Mouse (Mus musculus): ENCODE measurements around the gene Mc3r. TPM values are rescaled to one million over a fixed set of nuclear protein-coding genes. Genes with fewer than 3 reads are reported as not detected.

The Mc3r gene
- not detected in 2 replicates for polyA plus RNA-seq (2016; fragmentation: Nextera tagmentation; extraction: Ambion mirVana)

GRCm38 (mm10) chr2:172248106-172248764, at the start of gene Mc3r:
TSS of gene Mc3r (plus strand) at chr2:172248492.
- no peaks in the 10 kb centered on the region for H3K9me3 ChIP-seq (replicated peaks)
- peak; percentile 66; the same call in 1 of the 2 replicates for ATAC-seq (ENCODE audit: low FRiP score)
- no peak within 1 kb of the TSS for H3K9ac ChIP-seq
- H3K36me3 ChIP-seq, result no peaks in the 10 kb centered on the region
- H3K27me3 ChIP-seq, result peaks cover 20% of the 10 kb centered on the region
- H3K4me3 ChIP-seq, result no peak within 1 kb of the TSS
- H3K27ac ChIP-seq, result no peak within 1 kb of the TSS
- H3K4me2 ChIP-seq (replicated peaks), result peak within 1 kb of the TSS; percentile 36
- 0 out of 2 replicates have a peak, but pooled peaks cover 5% of the 10 kb centered on the region for H3K4me1 ChIP-seq
- 13% methylated on average over 22 of the region's 22 CpGs for WGBS

DNA sequence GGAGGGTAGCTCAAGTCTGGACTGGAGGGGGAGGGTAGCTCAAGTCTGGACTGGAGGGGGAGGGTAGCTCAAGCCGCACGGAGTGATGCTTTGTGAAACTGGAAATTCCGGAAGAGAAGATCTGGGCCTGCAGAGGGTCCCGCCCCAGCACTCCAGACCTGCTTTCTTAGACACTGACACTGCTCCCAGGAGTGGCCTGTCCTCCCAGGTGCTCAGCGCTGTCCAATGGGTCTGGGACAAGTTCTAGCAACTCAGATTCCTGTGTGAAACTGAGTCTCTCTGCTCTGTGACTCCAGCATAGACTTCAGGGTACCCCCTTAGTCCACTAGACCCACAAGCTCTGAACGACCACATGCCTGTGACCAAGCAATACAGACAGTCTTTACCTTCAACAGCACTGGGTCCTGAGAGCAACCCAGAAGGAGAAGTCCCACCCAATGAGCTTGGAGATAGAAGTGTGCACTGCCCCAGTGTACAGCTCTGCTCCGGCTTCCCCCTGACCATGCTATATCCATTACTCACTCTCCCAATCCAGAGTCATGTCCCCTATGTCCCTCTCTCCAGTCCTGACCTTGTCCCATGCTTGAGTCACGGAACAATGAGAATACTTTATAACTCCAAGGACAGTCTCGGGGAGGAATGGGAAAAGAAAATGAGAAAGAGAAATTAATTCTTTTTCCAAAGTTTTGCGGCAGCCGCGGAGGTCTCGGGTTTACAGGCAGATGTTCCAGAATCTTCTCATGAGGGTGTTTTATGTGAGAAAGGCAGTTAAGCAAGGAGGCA, 46.1 kb upstream of the Mc3r start:
- no peak for ATAC-seq (ENCODE audit: low FRiP score)
- 87% methylated on average over 13 of the region's 13 CpGs for WGBS

DNA sequence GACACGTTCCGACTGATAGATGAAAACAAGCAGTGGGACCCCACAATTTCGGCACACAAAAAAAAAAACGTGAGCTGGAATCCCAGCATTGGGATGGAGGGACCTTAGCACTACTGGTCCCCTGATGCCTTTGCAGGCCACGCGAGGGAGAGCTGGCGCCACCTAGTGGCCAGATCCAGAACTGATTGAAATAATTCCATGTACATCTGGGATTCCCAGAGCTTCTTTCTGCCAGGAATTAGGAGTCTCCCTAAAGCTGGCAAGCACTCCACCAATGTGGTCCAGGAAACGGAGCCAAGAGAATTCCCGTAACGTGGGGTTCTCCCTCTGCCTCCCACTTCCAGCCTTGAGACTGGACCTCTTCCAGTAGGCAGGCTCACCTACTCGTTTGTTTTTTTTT, 41.3 kb upstream of the Mc3r start:
- H3K9ac ChIP-seq, result no peak overlapping the region
- no peak overlapping the region for H3K4me2 ChIP-seq (replicated peaks)
- no peaks in the 10 kb centered on the region for H3K36me3 ChIP-seq
- no peak overlapping the region for H3K27ac ChIP-seq
- H3K4me3 ChIP-seq, result no peak overlapping the region
- no peaks in the 10 kb centered on the region for H3K9me3 ChIP-seq (replicated peaks)
- ATAC-seq (ENCODE audit: low FRiP score), result no peak
- H3K27me3 ChIP-seq, result peaks cover 2% of the 10 kb centered on the region; the same call in 1 of the 2 replicates
- 19% methylated on average over 11 of the region's 11 CpGs for WGBS
- H3K4me1 ChIP-seq, result no peaks in the 10 kb centered on the region

More for the DNA sequence above, 46.1 kb upstream of the Mc3r start:
- H3K9me3 ChIP-seq (replicated peaks), result no peaks in the 10 kb centered on the region
- H3K36me3 ChIP-seq, result no peaks in the 10 kb centered on the region
- H3K4me1 ChIP-seq, result no peaks in the 10 kb centered on the region
- no peak overlapping the region for H3K27ac ChIP-seq
- H3K4me2 ChIP-seq (replicated peaks), result no peak overlapping the region
- H3K27me3 ChIP-seq, result peaks cover 2% of the 10 kb centered on the region; the same call in 1 of the 2 replicates
- H3K9ac ChIP-seq, result no peak overlapping the region
- H3K4me3 ChIP-seq, result no peak overlapping the region

- no peaks in the 10 kb centered on the region for H3K9me3 ChIP-seq (replicated peaks)
- H3K4me2 ChIP-seq (replicated peaks), result no peak overlapping the region
- ATAC-seq (ENCODE audit: low FRiP score), result no peak
- no peak overlapping the region for H3K27ac ChIP-seq
- no peaks in the 10 kb centered on the region for H3K27me3 ChIP-seq
- H3K36me3 ChIP-seq, result no peaks in the 10 kb centered on the region
- H3K4me3 ChIP-seq, result no peak overlapping the region
- H3K4me1 ChIP-seq, result no peaks in the 10 kb centered on the region
- 76% methylated on average over 8 of the region's 8 CpGs for WGBS
- H3K9ac ChIP-seq, result no peak overlapping the region
These were observed 34.8 kb upstream of the Mc3r start for GRCm38 (mm10) chr2:172213480-172213879.

GRCm38 (mm10) chr2:172214336-172214735, 34.0 kb upstream of the Mc3r start:
- no peak overlapping the region for H3K4me3 ChIP-seq
- ATAC-seq (ENCODE audit: low FRiP score), result no peak
- H3K36me3 ChIP-seq, result no peaks in the 10 kb centered on the region
- H3K9me3 ChIP-seq (replicated peaks), result no peaks in the 10 kb centered on the region
- no peaks in the 10 kb centered on the region for H3K4me1 ChIP-seq
- H3K9ac ChIP-seq, result no peak overlapping the region
- no peaks in the 10 kb centered on the region for H3K27me3 ChIP-seq
- no peak overlapping the region for H3K4me2 ChIP-seq (replicated peaks)
- 90% methylated on average over 5 of the region's 5 CpGs for WGBS
- H3K27ac ChIP-seq, result no peak overlapping the region

DNA sequence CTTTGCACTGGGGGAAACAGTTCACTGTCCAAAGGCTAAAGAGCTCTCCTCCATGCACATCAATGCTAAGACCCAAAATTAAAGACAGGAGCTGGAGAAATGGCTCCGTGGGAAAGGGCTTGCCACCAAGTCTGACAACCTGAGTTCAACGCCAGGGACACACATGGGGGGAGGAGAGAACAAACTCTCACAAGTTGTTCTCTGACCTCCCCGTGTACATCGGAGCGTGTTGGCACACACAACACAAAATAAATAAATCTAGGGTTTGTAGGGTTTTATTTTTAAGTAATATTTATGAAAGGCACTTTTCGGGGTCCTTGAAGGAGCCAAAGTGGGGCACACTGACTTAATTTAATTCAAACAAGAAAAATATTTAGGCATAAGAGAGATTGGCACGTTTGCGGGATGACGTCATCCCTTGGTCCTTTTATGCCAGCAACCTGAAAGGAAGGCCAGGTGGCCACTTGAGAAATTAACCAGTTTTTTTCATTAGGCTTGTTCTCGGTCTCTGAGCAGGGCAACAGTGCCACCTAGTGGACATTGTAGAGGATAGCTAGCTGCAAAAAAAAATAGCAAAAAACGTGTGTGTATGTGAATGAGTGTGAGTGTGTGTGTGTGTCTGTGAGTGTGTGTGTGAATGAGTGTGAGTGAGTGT, 32.7 kb upstream of the Mc3r start:
- Histone ChIP-seq H3K27ac (no peak overlapping the region), H3K4me3 (no peak overlapping the region), H3K4me2 (replicated peaks) (no peak overlapping the region), H3K9me3 (replicated peaks) (no peaks in the 10 kb centered on the region), H3K36me3 (no peaks in the 10 kb centered on the region), H3K9ac (no peak overlapping the region), H3K27me3 (no peaks in the 10 kb centered on the region), H3K4me1 (no peaks in the 10 kb centered on the region)
- no peak for ATAC-seq (ENCODE audit: low FRiP score)
- WGBS, result 41% methylated on average over 11 of the region's 11 CpGs

DNA sequence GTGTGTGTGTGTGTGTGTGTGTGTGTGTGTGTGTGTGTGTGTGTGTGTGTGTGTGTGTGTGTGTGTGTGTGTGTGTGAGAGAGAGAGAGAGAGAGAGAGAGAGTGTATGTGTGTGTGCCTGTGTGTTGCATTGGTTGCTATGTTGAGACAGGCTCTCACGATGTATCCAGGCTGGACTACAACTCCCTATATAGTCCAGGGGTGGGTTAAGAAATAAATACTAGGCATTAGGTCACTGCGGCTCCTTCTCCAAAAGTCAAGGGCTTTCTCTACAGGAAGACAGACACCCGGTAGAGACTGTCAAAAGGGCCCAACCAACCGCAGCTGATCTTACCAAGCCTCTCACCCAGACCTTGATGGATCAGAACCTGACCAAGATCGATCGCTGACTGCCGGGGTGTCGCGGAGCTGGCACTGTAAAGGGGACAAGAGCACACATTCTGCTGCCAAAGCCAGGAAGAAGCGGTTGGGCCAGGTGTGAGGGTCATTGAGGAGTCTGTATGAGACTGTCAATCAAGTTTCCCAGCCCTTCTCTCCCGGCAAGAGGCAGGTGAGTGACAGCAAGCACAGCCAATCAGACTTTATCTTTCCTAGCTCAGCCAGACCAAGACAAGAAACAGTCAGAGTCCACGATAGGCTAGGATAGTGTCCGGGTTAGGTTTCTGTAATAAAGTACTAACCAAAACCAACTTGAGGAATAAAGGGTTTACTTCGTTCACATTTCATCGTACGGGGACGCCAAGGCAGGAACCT, 32.0 kb upstream of the Mc3r start:
- no peak overlapping the region for H3K9ac ChIP-seq
- ATAC-seq (ENCODE audit: low FRiP score), result 0 out of 2 replicates have a peak, but pooled peaks have one; percentile 54
- no peak overlapping the region for H3K27ac ChIP-seq
- no peaks in the 10 kb centered on the region for H3K9me3 ChIP-seq (replicated peaks)
- no peaks in the 10 kb centered on the region for H3K27me3 ChIP-seq
- H3K4me3 ChIP-seq, result no peak overlapping the region
- H3K36me3 ChIP-seq, result no peaks in the 10 kb centered on the region
- H3K4me1 ChIP-seq, result no peaks in the 10 kb centered on the region
- WGBS, result 72% methylated on average over 17 of the region's 17 CpGs
- H3K4me2 ChIP-seq (replicated peaks), result no peak overlapping the region

DNA sequence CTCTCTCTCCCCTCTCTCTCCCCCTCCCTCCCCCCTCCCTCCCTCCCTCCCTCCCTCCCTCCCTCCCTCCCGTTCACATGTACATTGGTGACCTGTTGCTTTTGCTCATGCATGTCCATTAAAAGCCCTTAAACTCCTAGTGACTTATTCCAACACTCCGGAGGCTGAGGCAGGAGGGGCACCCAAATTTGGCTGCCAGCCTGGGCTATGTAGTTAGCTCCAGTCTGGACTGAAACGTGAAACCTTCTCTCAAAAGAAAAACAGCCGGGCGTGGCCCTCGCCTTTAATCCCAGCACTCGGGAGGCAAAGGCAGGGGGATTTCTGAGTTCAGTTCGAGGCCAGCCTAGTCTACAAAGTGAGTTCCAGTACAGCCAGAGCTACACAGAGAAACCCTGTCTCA, 30.4 kb upstream of the Mc3r start:
- no peak overlapping the region for H3K4me3 ChIP-seq
- no peak overlapping the region for H3K27ac ChIP-seq
- H3K4me1 ChIP-seq, result no peaks in the 10 kb centered on the region
- no peak overlapping the region for H3K4me2 ChIP-seq (replicated peaks)
- no peak overlapping the region for H3K9ac ChIP-seq
- no peaks in the 10 kb centered on the region; the same call in 1 of the 2 replicates for H3K27me3 ChIP-seq
- H3K9me3 ChIP-seq (replicated peaks), result no peaks in the 10 kb centered on the region
- H3K36me3 ChIP-seq, result no peaks in the 10 kb centered on the region
- WGBS, result 71% methylated on average over 7 of the region's 8 CpGs
- no peak for ATAC-seq (ENCODE audit: low FRiP score)

- no peaks in the 10 kb centered on the region for H3K4me1 ChIP-seq
- H3K9ac ChIP-seq, result no peak overlapping the region
- no peaks in the 10 kb centered on the region for H3K9me3 ChIP-seq (replicated peaks)
- H3K36me3 ChIP-seq, result no peaks in the 10 kb centered on the region
- H3K27ac ChIP-seq, result no peak overlapping the region
- H3K4me3 ChIP-seq, result no peak overlapping the region
- no peak for ATAC-seq (ENCODE audit: low FRiP score)
- H3K27me3 ChIP-seq, result peaks cover 4% of the 10 kb centered on the region; the same call in 1 of the 2 replicates
- WGBS, result 51% methylated on average over 5 of the region's 5 CpGs
- H3K4me2 ChIP-seq (replicated peaks), result no peak overlapping the region
These were observed 29.1 kb upstream of the Mc3r start for GRCm38 (mm10) chr2:172219186-172219585.

DNA sequence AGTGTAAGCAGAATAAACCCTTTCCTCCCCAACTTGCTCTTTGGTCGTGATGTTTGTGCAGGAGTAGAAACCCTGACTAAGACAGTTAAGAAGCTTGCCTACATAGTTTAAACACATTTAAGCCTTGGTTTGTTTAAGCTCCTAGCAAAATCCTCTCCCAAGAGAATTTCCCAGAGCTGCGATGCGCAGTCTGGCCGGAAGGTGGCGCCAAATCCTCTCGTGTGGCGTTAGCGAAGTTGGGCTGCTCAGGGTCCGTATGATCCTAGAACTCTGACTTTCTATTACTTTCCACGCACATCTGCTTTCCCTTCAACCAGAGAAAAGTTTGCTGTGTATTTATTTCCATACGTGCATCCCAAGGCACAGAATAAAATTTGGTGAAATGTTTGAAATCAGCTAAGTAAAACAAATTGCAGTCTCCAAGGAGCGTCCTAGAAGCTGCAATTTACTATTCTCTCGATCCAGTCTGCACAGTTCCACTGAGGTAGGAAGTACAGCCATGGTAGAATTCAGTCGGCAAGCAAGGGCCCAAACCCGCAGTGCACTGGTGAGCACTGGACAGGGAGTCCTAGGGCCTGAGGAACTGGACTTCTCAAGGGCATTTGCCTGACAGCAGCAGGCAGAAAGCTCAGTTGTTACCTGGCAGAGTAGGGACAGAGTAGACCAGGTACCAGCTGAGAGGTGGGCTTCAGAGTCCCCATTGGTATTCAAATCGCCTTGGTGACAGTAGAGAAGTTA, 26.5 kb upstream of the Mc3r start:
- WGBS, result 10% methylated on average over 16 of the region's 16 CpGs
- ATAC-seq (ENCODE audit: low FRiP score), result peak; percentile 20; the same call in 1 of the 2 replicates
- no peak overlapping the region for H3K4me2 ChIP-seq (replicated peaks)

GRCm38 (mm10) chr2:172222394-172222785, 25.9 kb upstream of the Mc3r start:
- Histone ChIP-seq H3K36me3 (no peaks in the 10 kb centered on the region), H3K9me3 (replicated peaks) (no peaks in the 10 kb centered on the region), H3K9ac (no peak overlapping the region), H3K27me3 (peaks cover 4% of the 10 kb centered on the region; the same call in 1 of the 2 replicates), H3K4me2 (replicated peaks) (no peak overlapping the region), H3K4me1 (no peaks in the 10 kb centered on the region), H3K27ac (no peak overlapping the region), H3K4me3 (no peak overlapping the region)
- ATAC-seq (ENCODE audit: low FRiP score), result no peak
- 12% methylated on average over 6 of the region's 6 CpGs for WGBS

More for the DNA sequence above, 26.5 kb upstream of the Mc3r start:
- Histone ChIP-seq H3K9ac (no peak overlapping the region), H3K9me3 (replicated peaks) (no peaks in the 10 kb centered on the region), H3K4me3 (no peak overlapping the region), H3K36me3 (no peaks in the 10 kb centered on the region), H3K27me3 (peaks cover 4% of the 10 kb centered on the region; the same call in 1 of the 2 replicates), H3K4me1 (no peaks in the 10 kb centered on the region), H3K27ac (no peak overlapping the region)
